Mouse (Mus musculus) MEL (cell line): ENCODE measurements around the gene Cx3cl1. TPM values are rescaled to one million over a fixed set of nuclear protein-coding genes. Genes with fewer than 3 reads are reported as not detected.

Experiments used
- DNase-seq: peaks from one replicate; pipeline ENCODE4 v3.0.0; 2011; ENCODE audit warnings: low read depth, low spot score
- H3K27ac ChIP-seq: 2 replicates; pipeline ENCODE4 v1.5.1; 2012; ENCODE audit warnings: low read depth, mild to moderate bottlenecking, control low read depth, low read length, moderate library complexity; ENCODE audit not compliant: control insufficient read depth
- H3K27me3 ChIP-seq, 2 experiments: fragments of 150-350 bp in 1 of 2; sonication (generic) in 1 of 2; 2 replicates each; pipeline ENCODE4 v1.6.1; 2012; ENCODE audit warnings: low read length in 2 of 2, mild to moderate bottlenecking in 2 of 2, improper control_type of control experiment in 1 of 2, moderate library complexity in 1 of 2; ENCODE audit not compliant: insufficient read depth in 2 of 2, control insufficient read depth in 1 of 2
- H3K36me3 ChIP-seq, 2 experiments: 2 replicates each; pipeline ENCODE4 v1.6.1; 2012 to 2014; ENCODE audit warnings: low read length in 2 of 2, improper control_type of control experiment in 1 of 2, inconsistent platforms in 1 of 2, mild to moderate bottlenecking in 1 of 2; ENCODE audit not compliant: insufficient read depth in 2 of 2, control insufficient read depth in 1 of 2
- H3K4me1 ChIP-seq, 2 experiments: fragments of 150-350 bp in 1 of 2; sonication (generic) in 1 of 2; 2 replicates each; pipeline ENCODE4 v1.6.1; 2012; ENCODE audit warnings: low read length in 2 of 2, improper control_type of control experiment in 1 of 2, mild to moderate bottlenecking in 1 of 2; ENCODE audit not compliant: insufficient read depth in 2 of 2, control insufficient read depth in 1 of 2
- H3K4me3 ChIP-seq, 2 experiments: fragments of 150-350 bp in 1 of 2; sonication (generic) in 1 of 2; 2 replicates each; pipeline ENCODE4 v1.5.1; 2012; ENCODE audit warnings: low read depth in 2 of 2, low read length in 2 of 2, mild to moderate bottlenecking in 2 of 2, moderate library complexity in 2 of 2, control low read depth in 1 of 2, improper control_type of control experiment in 1 of 2; ENCODE audit not compliant: control insufficient read depth in 1 of 2, insufficient read depth in 1 of 2
- H3K79me2 ChIP-seq: 2 replicates; pipeline ENCODE4 v1.6.1; 2012; ENCODE audit warnings: mild to moderate bottlenecking, low read length, moderate library complexity; ENCODE audit not compliant: control insufficient read depth, poor library complexity, insufficient read depth
- H3K9ac ChIP-seq: 2 replicates; pipeline ENCODE4 v1.6.1; 2012; ENCODE audit warnings: low read depth, mild to moderate bottlenecking, control low read depth, low read length, moderate library complexity; ENCODE audit not compliant: control insufficient read depth, poor library complexity, severe bottlenecking
- H3K9me3 ChIP-seq: fragments of 150-350 bp; sonication (generic); replicated peaks from 2 replicates; pipeline ENCODE4 v1.6.1; 2012; ENCODE audit warnings: mild to moderate bottlenecking, low read length, improper control_type of control experiment, moderate library complexity; ENCODE audit not compliant: insufficient read depth
- CTCF ChIP-seq, 3 experiments: IDR thresholded peaks in 2 of 3; conservative IDR thresholded peaks in 1 of 3; 2 replicates each; pipeline ENCODE4 v1.5.1; 2011 to 2012; ENCODE audit warnings: low read length in 3 of 3, low read depth in 2 of 3, mild to moderate bottlenecking in 2 of 3, improper control_type of control experiment in 1 of 3, inconsistent platforms in 1 of 3, mixed read lengths in 1 of 3, moderate library complexity in 1 of 3; ENCODE audit not compliant: control insufficient read depth in 1 of 3, insufficient read depth in 1 of 3, poor library complexity in 1 of 3, severe bottlenecking in 1 of 3
- EP300 ChIP-seq, 2 experiments: IDR thresholded peaks; 2 replicates each; pipeline ENCODE4 v1.6.1; 2011; ENCODE audit warnings: improper control_type of control experiment in 2 of 2, low read length in 2 of 2, low read depth in 1 of 2, mild to moderate bottlenecking in 1 of 2
- ETS1 ChIP-seq: IDR thresholded peaks from 2 replicates; pipeline ENCODE4 v1.6.1; 2012; ENCODE audit warnings: low read depth, mild to moderate bottlenecking, inconsistent platforms, low read length, improper control_type of control experiment, moderate library complexity
- GATA1 ChIP-seq: IDR thresholded peaks from 2 replicates; pipeline ENCODE4 v1.6.1; 2011; ENCODE audit warnings: low read depth, low read length, improper control_type of control experiment
- HCFC1 ChIP-seq: IDR thresholded peaks from 2 replicates; pipeline ENCODE4 v1.6.1; 2012; ENCODE audit warnings: low read depth, mild to moderate bottlenecking, inconsistent platforms, low read length, improper control_type of control experiment, moderate library complexity
- KAT2A ChIP-seq: conservative IDR thresholded peaks from 2 replicates; pipeline ENCODE4 v1.6.1; 2012; ENCODE audit warnings: low read depth, low read length, improper control_type of control experiment, inconsistent platforms
- MAX ChIP-seq: IDR thresholded peaks from 2 replicates; pipeline ENCODE4 v1.6.1; 2011; ENCODE audit warnings: low read length, improper control_type of control experiment
- MXI1 ChIP-seq: IDR thresholded peaks from 2 replicates; pipeline ENCODE4 v1.6.1; 2011; ENCODE audit warnings: mild to moderate bottlenecking, low read depth, low read length, improper control_type of control experiment
- NELFE ChIP-seq: IDR thresholded peaks from 2 replicates; pipeline ENCODE4 v1.6.1; 2011; ENCODE audit warnings: low read depth, low read length, improper control_type of control experiment
- NRF1 ChIP-seq: IDR thresholded peaks from 2 replicates; pipeline ENCODE4 v1.6.1; 2014; ENCODE audit warnings: low read depth, mild to moderate bottlenecking, inconsistent platforms, low read length, improper control_type of control experiment, moderate library complexity; ENCODE audit not compliant: poor library complexity, insufficient read depth, severe bottlenecking
- POLR2A ChIP-seq, 2 experiments: IDR thresholded peaks; 2 replicates each; pipeline ENCODE4 v1.6.1; 2011 to 2012; ENCODE audit warnings: low read length in 2 of 2, mild to moderate bottlenecking in 2 of 2, control low read depth in 1 of 2, improper control_type of control experiment in 1 of 2, low read depth in 1 of 2, moderate library complexity in 1 of 2; ENCODE audit not compliant: control insufficient read depth in 1 of 2, insufficient read depth in 1 of 2, poor library complexity in 1 of 2
- POLR2AphosphoS5 ChIP-seq: IDR thresholded peaks from 2 replicates; pipeline ENCODE4 v1.6.1; 2012; ENCODE audit warnings: low read depth, borderline replicate concordance, mild to moderate bottlenecking, inconsistent platforms, low read length, moderate library complexity, mixed read lengths
- RCOR1 ChIP-seq: IDR thresholded peaks from 2 replicates; pipeline ENCODE4 v1.6.1; 2012; ENCODE audit warnings: low read depth, mild to moderate bottlenecking, inconsistent platforms, low read length, improper control_type of control experiment
- TAL1 ChIP-seq: IDR thresholded peaks from 2 replicates; pipeline ENCODE4 v1.6.1; 2012; ENCODE audit warnings: mild to moderate bottlenecking, inconsistent platforms, low read length, moderate library complexity, mixed read lengths
- TCF12 ChIP-seq: IDR thresholded peaks from 2 replicates; pipeline ENCODE4 v1.6.1; 2014; ENCODE audit warnings: low read depth, mild to moderate bottlenecking, inconsistent platforms, low read length, improper control_type of control experiment, moderate library complexity
- USF2 ChIP-seq, 2 experiments: IDR thresholded peaks; 2 replicates each; pipeline ENCODE4 v1.6.1; 2011 to 2012; ENCODE audit warnings: improper control_type of control experiment in 2 of 2, low read length in 2 of 2, borderline replicate concordance in 1 of 2, inconsistent platforms in 1 of 2, low read depth in 1 of 2, mild to moderate bottlenecking in 1 of 2; ENCODE audit not compliant: insufficient read depth in 1 of 2
- ZNF384 ChIP-seq: IDR thresholded peaks from 2 replicates; pipeline ENCODE4 v1.6.1; 2012; ENCODE audit warnings: low read depth, mild to moderate bottlenecking, inconsistent platforms, low read length, improper control_type of control experiment
- polyA plus RNA-seq, 2 experiments: library from polyadenylated mRNA; stranded (reverse) in 1 of 2; unstranded in 1 of 2; fragments of >175 nt in 1 of 2; fragments of >200 nt in 1 of 2; gene quantifications; 2 replicates each; pipeline versions ENCODE4 v1.2.1 to v1.2.4; 2012; ENCODE audit warnings: low replicate concordance in 2 of 2, low read depth in 1 of 2; ENCODE audit not compliant: insufficient read length in 2 of 2, insufficient read depth in 1 of 2, missing spikeins in 1 of 2
- total RNA-seq: library from RNA; depleted of rRNA; stranded (reverse); fragments of 300-350 nt; gene quantifications from 2 replicates; pipeline ENCODE4 v1.2.3, GENCODE M21; 2012

The Cx3cl1 gene
- total and polyA plus RNA-seq, 3 experiments = not detected

DNA sequence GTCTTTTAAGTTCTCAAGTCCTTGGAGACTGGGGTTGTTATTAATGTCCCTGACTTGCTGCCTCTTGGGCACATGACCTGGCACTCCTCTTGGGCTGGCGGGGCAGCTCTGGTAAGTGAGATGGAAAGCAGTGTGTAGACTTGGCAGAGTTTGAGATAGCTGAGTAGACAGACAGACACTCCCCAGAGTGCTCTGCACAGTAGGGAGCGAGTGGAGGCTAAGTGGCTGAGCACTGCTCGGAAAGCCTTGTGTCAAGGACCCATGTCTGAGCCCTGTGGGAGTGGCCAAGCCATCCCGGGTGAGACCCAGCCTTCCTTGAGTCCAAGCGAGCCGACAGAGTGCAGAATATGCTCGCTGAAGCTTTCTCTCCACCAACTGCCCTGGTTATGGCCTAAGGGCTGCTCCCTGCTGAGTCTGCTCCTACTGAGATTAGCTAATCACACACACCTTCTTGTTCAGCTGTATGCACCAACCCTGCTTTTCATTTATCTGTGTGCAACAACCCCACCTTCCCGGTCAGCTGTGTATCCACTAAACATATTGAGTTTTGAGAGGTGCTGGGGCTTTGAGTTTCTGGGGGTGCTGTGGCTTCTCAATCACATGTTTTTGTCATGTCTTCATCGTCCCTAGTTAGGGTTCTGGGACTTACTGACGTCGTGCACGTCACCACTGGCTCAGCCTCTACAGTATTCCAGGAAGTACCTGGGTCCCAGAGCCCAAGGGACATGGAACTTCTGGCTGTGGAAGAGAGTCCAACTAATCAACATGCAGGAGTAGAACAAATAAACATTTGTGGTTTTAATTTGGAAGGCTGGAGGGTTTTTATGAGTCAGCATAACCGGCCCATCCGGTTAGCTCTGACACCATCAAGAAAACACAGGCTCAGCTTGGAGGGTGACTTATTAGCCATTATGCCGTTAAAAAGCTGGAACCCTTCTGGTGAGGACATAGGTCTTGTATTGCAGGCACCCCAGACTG, 16.0 kb downstream of the Cx3cl1 start:
- no peak overlapping the region for H3K9ac ChIP-seq
- H3K36me3 ChIP-seq = peaks cover 0 to 4% of the 10 kb centered on the region in 2 experiments; a peak in 1 of 4 replicates
- TF ChIP-seq ETS1 (peak; percentile 58; the same call in 1 of the 2 replicates), TCF12 (peak; percentile 64), USF2 (IDR thresholded peaks at IDR 0.05; ENCODE audit: borderline replicate concordance in 1 of 2, insufficient read depth in 1 of 2, low read depth in 1 of 2, low read length in 2 of 2) (no peak), CTCF (IDR thresholded peaks at IDR 0.05 in 2 of 3, conservative IDR thresholded peaks at IDR 0.05 in 1 of 3; ENCODE audit: control insufficient read depth in 1 of 3, insufficient read depth in 1 of 3, low read depth in 2 of 3, low read length in 3 of 3, poor library complexity in 1 of 3, severe bottlenecking in 1 of 3) (no peak), MAX (no peak), RCOR1 (peak; percentile 55; the same call in 1 of the 2 replicates), HCFC1 (no peak), ZNF384 (no peak), NELFE (no peak), POLR2AphosphoS5 (no peak), POLR2A (IDR thresholded peaks at IDR 0.05; ENCODE audit: control insufficient read depth in 1 of 2, insufficient read depth in 1 of 2, low read depth in 1 of 2, low read length in 2 of 2, poor library complexity in 1 of 2) (no peak), GATA1 (peak; percentile 57; the same call in 1 of the 2 replicates), MXI1 (no peak), EP300 (IDR thresholded peaks at IDR 0.05; ENCODE audit: low read depth in 1 of 2, low read length in 2 of 2) (peak; percentile 50 to 77), NRF1 (no peak), KAT2A (no peak), TAL1 (peak; percentile 85)
- peaks cover 3 to 4% of the 10 kb centered on the region in 2 experiments; a peak in 2 of 4 replicates for H3K27me3 ChIP-seq
- H3K4me1 ChIP-seq = peaks cover 0 to 8% of the 10 kb centered on the region in 2 experiments; a peak in 2 of 4 replicates
- H3K79me2 ChIP-seq = no peaks in the 10 kb centered on the region
- peak; percentile 50 for DNase-seq
- no peaks in the 10 kb centered on the region for H3K9me3 ChIP-seq
- H3K4me3 ChIP-seq = no peak overlapping the region
- no peak overlapping the region for H3K27ac ChIP-seq
